Mouse (Mus musculus) midbrain, embryonic 16.5 days (tissue): ENCODE results near the gene Znhit2. TPM values are rescaled to one million over a fixed set of nuclear protein-coding genes. Genes with fewer than 3 reads are reported as not detected.
A peak's percentile ranks its signal among the peaks of the same experiment; 100 is the strongest.

Source experiments
- ATAC-seq: fragments of 200-750 bp; cut with Nextera tagmentation; 2 replicates; pipeline ENCODE4 v1.8.0; 2017; ENCODE audit warnings: moderate TSS enrichment
- H3K27ac ChIP-seq: fragments of 300-500 bp; sonication (generic); 2 replicates; pipeline ENCODE4 v1.5.1; 2014; ENCODE audit warnings: mild to moderate bottlenecking, low read length, mixed read lengths
- H3K27me3 ChIP-seq: fragments of 300-500 bp; sonication (generic); 2 replicates; pipeline ENCODE4 v1.6.1; 2014; ENCODE audit warnings: low read depth, low read length, mixed read lengths; ENCODE audit not compliant: control insufficient read depth, insufficient read depth
- H3K36me3 ChIP-seq: fragments of 300-500 bp; sonication (generic); 2 replicates; pipeline ENCODE4 v1.6.1; 2014; ENCODE audit warnings: mild to moderate bottlenecking, low read length, moderate library complexity, mixed read lengths; ENCODE audit not compliant: control insufficient read depth, insufficient read depth
- H3K4me1 ChIP-seq: fragments of 300-500 bp; sonication (generic); 2 replicates; pipeline ENCODE4 v1.6.1; 2014; ENCODE audit warnings: mild to moderate bottlenecking, low read length, mixed read lengths; ENCODE audit not compliant: control insufficient read depth, insufficient read depth
- H3K4me2 ChIP-seq: fragments of 300-500 bp; sonication (generic); 2 replicates; pipeline ENCODE4 v1.6.1; 2014; ENCODE audit warnings: mild to moderate bottlenecking, low read length, mixed read lengths
- H3K4me3 ChIP-seq: fragments of 300-500 bp; sonication (generic); 2 replicates; pipeline ENCODE4 v1.5.1; 2014; ENCODE audit warnings: low read depth, mild to moderate bottlenecking, low read length, moderate library complexity, mixed read lengths
- H3K9ac ChIP-seq: fragments of 300-500 bp; sonication (generic); 2 replicates; pipeline ENCODE4 v1.6.1; 2014; ENCODE audit warnings: low read depth, low read length, mixed read lengths
- H3K9me3 ChIP-seq: fragments of 300-500 bp; sonication (generic); replicated peaks from 2 replicates; pipeline ENCODE4 v1.6.1; 2014; ENCODE audit warnings: mild to moderate bottlenecking, low read length, mixed read lengths; ENCODE audit not compliant: control insufficient read depth, poor library complexity, severe bottlenecking
- WGBS: fragments of 180-500 bp; shearing (Covaris S2); extraction: QIAGEN DNeasy Blood & Tissue Kit; methylation state at CpG from one replicate; pipeline ENCODE4 v1.1.7; 2014; 5-methylcytosine and 5-hydroxymethylcytosine counted together
- polyA plus RNA-seq: library from polyadenylated mRNA; unstranded; fragments of >200 nt; fragmentation: Nextera tagmentation; extraction: Ambion mirVana; gene quantifications from 2 replicates; pipeline ENCODE4 v1.2.1, GENCODE M21; 2015

Gene Znhit2
- 28.2 and 30.2 TPM in 2 replicates for polyA plus RNA-seq

GRCm38 (mm10) chr19:6061021-6061533, at the start of gene Znhit2:
Znhit2 (plus strand) TSS chr19:6061192.
- no peaks in the 10 kb centered on the region for H3K9me3 ChIP-seq
- peak within 1 kb of the TSS; percentile 92 for H3K27ac ChIP-seq
- H3K27me3 ChIP-seq, result no peaks in the 10 kb centered on the region
- H3K4me1 ChIP-seq, result peaks cover 45% of the 10 kb centered on the region
- peak; percentile 76 for ATAC-seq
- WGBS, result under 1% methylated on average over 57 of the region's 58 CpGs
- peak within 1 kb of the TSS; percentile 88 for H3K4me3 ChIP-seq
- peak within 1 kb of the TSS; percentile 100 for H3K4me2 ChIP-seq
- peak within 1 kb of the TSS; percentile 98 for H3K9ac ChIP-seq
- H3K36me3 ChIP-seq, result no peaks in the 10 kb centered on the region

- H3K4me1 ChIP-seq, result peaks cover 3% of the 10 kb centered on the region; the same call in 1 of the 2 replicates
- H3K9ac ChIP-seq, result no peak overlapping the region
- H3K4me3 ChIP-seq, result no peak overlapping the region
- peaks cover 8% of the 10 kb centered on the region; the same call in 1 of the 2 replicates for H3K27me3 ChIP-seq
- WGBS, result 85% methylated on average over 10 of the region's 10 CpGs
- H3K9me3 ChIP-seq, result no peaks in the 10 kb centered on the region
- no peak for ATAC-seq
- H3K27ac ChIP-seq, result no peak overlapping the region
- no peaks in the 10 kb centered on the region for H3K36me3 ChIP-seq
- no peak overlapping the region for H3K4me2 ChIP-seq
Observed at GRCm38 (mm10) chr19:6013691-6014090, 47.3 kb upstream of the Znhit2 start.

- Histone ChIP-seq H3K9me3 (no peaks in the 10 kb centered on the region), H3K27me3 (peaks cover 8% of the 10 kb centered on the region; the same call in 1 of the 2 replicates), H3K27ac (no peak overlapping the region; the same call in 1 of the 2 replicates), H3K4me3 (peak overlapping the region; percentile 54), H3K36me3 (no peaks in the 10 kb centered on the region), H3K4me1 (peaks cover 3% of the 10 kb centered on the region; the same call in 1 of the 2 replicates), H3K4me2 (peak overlapping the region; percentile 94), H3K9ac (peak overlapping the region; percentile 75)
- ATAC-seq, result peak; percentile 64
- WGBS, result 2% methylated on average over 17 of the region's 18 CpGs
Observed at GRCm38 (mm10) chr19:6014991-6015510, 45.9 kb upstream of the Znhit2 start.

- peak within 1 kb of the TSS; percentile 94 for H3K4me2 ChIP-seq
- H3K9ac ChIP-seq, result peak within 1 kb of the TSS; percentile 75
- no peaks in the 10 kb centered on the region for H3K9me3 ChIP-seq
- peaks cover 3% of the 10 kb centered on the region; the same call in 1 of the 2 replicates for H3K4me1 ChIP-seq
- peak within 1 kb of the TSS; percentile 54 for H3K4me3 ChIP-seq
- H3K36me3 ChIP-seq, result no peaks in the 10 kb centered on the region
- ATAC-seq, result peak; percentile 84
- peaks cover 8% of the 10 kb centered on the region; the same call in 1 of the 2 replicates for H3K27me3 ChIP-seq
- H3K27ac ChIP-seq, result peak within 1 kb of the TSS; percentile 10
- WGBS, result 3% methylated on average over 40 of the region's 40 CpGs
Observed at GRCm38 (mm10) chr19:6015511-6016315, 45.3 kb upstream of the Znhit2 start, which contains the start of gene Capn1. Capn1 (minus strand) TSS chr19:6015897.

GRCm38 (mm10) chr19:6016532-6016931, 44.5 kb upstream of the Znhit2 start:
- peak overlapping the region; percentile 94 for H3K4me2 ChIP-seq
- H3K36me3 ChIP-seq, result no peaks in the 10 kb centered on the region
- H3K9me3 ChIP-seq, result no peaks in the 10 kb centered on the region
- peaks cover 8% of the 10 kb centered on the region; the same call in 1 of the 2 replicates for H3K27me3 ChIP-seq
- no peak overlapping the region for H3K27ac ChIP-seq
- no peak overlapping the region for H3K9ac ChIP-seq
- 37% methylated on average over 7 of the region's 7 CpGs for WGBS
- peaks cover 3% of the 10 kb centered on the region; the same call in 1 of the 2 replicates for H3K4me1 ChIP-seq
- no peak overlapping the region for H3K4me3 ChIP-seq
- ATAC-seq, result no peak

- WGBS, result 32% methylated on average over 15 of the region's 15 CpGs
- H3K4me1 ChIP-seq, result peaks cover 3% of the 10 kb centered on the region; the same call in 1 of the 2 replicates
- ATAC-seq, result no peak
Observed at GRCm38 (mm10) chr19:6018142-6019089, 42.6 kb upstream of the Znhit2 start.

GRCm38 (mm10) chr19:6020276-6020675, 40.7 kb upstream of the Znhit2 start:
- no peak overlapping the region for H3K4me2 ChIP-seq
- H3K4me1 ChIP-seq, result no peaks in the 10 kb centered on the region; the same call in 1 of the 2 replicates
- H3K4me3 ChIP-seq, result no peak overlapping the region
- no peaks in the 10 kb centered on the region for H3K9me3 ChIP-seq
- H3K9ac ChIP-seq, result no peak overlapping the region
- no peaks in the 10 kb centered on the region for H3K36me3 ChIP-seq
- no peak for ATAC-seq
- WGBS, result 52% methylated on average over 3 of the region's 3 CpGs
- no peak overlapping the region for H3K27ac ChIP-seq
- peaks cover 8% of the 10 kb centered on the region; the same call in 1 of the 2 replicates for H3K27me3 ChIP-seq

More at GRCm38 (mm10) chr19:6018142-6019089, 42.6 kb upstream of the Znhit2 start:
- Histone ChIP-seq H3K9me3 (no peaks in the 10 kb centered on the region), H3K36me3 (no peaks in the 10 kb centered on the region), H3K4me2 (no peak overlapping the region), H3K4me3 (no peak overlapping the region), H3K27me3 (peaks cover 8% of the 10 kb centered on the region; the same call in 1 of the 2 replicates), H3K9ac (no peak overlapping the region), H3K27ac (no peak overlapping the region)

GRCm38 (mm10) chr19:6023059-6023458, 37.9 kb upstream of the Znhit2 start:
- H3K4me3 ChIP-seq, result no peak overlapping the region
- no peak overlapping the region for H3K4me2 ChIP-seq
- H3K9ac ChIP-seq, result no peak overlapping the region
- no peaks in the 10 kb centered on the region for H3K9me3 ChIP-seq
- no peaks in the 10 kb centered on the region for H3K4me1 ChIP-seq
- no peaks in the 10 kb centered on the region for H3K27me3 ChIP-seq
- ATAC-seq, result no peak
- H3K36me3 ChIP-seq, result no peaks in the 10 kb centered on the region
- WGBS, result 73% methylated on average over 8 of the region's 8 CpGs
- H3K27ac ChIP-seq, result no peak overlapping the region
